Mouse (Mus musculus) forebrain, embryonic 12.5 days (tissue): ENCODE measurements around the gene 1700020D05Rik. TPM values are rescaled to one million over a fixed set of nuclear protein-coding genes. Genes with fewer than 3 reads are reported as not detected.

Source experiments
- ATAC-seq: fragments of 200-750 bp; cut with Nextera tagmentation; 2 replicates; pipeline ENCODE4 v1.8.0; 2017; ENCODE audit warnings: moderate TSS enrichment; ENCODE audit not compliant: low FRiP score
- H3K27ac ChIP-seq: fragments of 300-500 bp; sonication (generic); 2 replicates; pipeline ENCODE4 v1.5.1; 2016; ENCODE audit warnings: mild to moderate bottlenecking
- H3K27me3 ChIP-seq: fragments of 300-500 bp; sonication (generic); 2 replicates; pipeline ENCODE4 v1.6.1; 2016; ENCODE audit warnings: mild to moderate bottlenecking
- H3K36me3 ChIP-seq: fragments of 300-500 bp; sonication (generic); replicated peaks from 2 replicates; pipeline ENCODE4 v1.6.1; 2016; ENCODE audit warnings: mild to moderate bottlenecking
- H3K4me1 ChIP-seq: fragments of 300-500 bp; sonication (generic); 2 replicates; pipeline ENCODE4 v1.6.1; 2016
- H3K4me2 ChIP-seq: fragments of 300-500 bp; sonication (generic); 2 replicates; pipeline ENCODE4 v1.6.1; 2016; ENCODE audit warnings: mild to moderate bottlenecking, moderate library complexity
- H3K4me3 ChIP-seq: fragments of 300-500 bp; sonication (generic); replicated peaks from 2 replicates; pipeline ENCODE4 v1.5.1; 2016; ENCODE audit warnings: mild to moderate bottlenecking
- H3K9ac ChIP-seq: fragments of 300-500 bp; sonication (generic); 2 replicates; pipeline ENCODE4 v1.6.1; 2016; ENCODE audit warnings: mild to moderate bottlenecking
- H3K9me3 ChIP-seq: fragments of 300-500 bp; sonication (generic); 2 replicates; pipeline ENCODE4 v1.6.1; 2016
- WGBS: fragments of 180-500 bp; shearing (Covaris S2); methylation state at CpG from one replicate; pipeline ENCODE4 v1.1.7; 2016; 5-methylcytosine and 5-hydroxymethylcytosine counted together
- polyA plus RNA-seq: library from polyadenylated mRNA; unstranded; fragments of >200 nt; fragmentation: Nextera tagmentation; extraction: Ambion mirVana; gene quantifications from 2 replicates; pipeline ENCODE4 v1.2.1, GENCODE M21; 2016

1700020D05Rik gene
- polyA plus RNA-seq, 1 experiment from 2014 or later: 0.26 TPM

DNA sequence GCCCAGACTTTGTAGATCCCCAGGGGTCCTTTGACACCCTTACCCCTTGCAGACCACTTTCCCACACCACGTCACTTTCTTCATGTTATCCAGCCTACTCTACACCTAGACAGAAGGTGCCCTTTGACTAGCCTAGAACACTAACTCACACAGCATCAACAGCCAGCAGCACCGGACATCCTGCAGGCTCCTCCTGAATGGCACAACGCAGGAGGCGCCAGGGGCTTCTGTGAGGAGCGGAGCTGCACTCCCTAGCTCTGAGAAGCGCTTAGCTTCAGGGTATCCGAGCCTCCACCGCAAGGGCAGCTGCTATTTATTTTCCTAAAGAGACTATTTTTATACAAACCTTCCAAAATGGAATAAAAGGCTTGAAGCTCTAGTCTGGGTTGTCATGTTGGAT, 48.0 kb downstream of the 1700020D05Rik start:
- ATAC-seq: no peak
- 66% methylated on average over 8 of the region's 8 CpGs for WGBS
- Histone ChIP-seq H3K27me3 (peaks cover 32% of the 10 kb centered on the region), H3K27ac (no peak overlapping the region), H3K4me3 (peak overlapping the region; percentile 77), H3K9ac (no peak overlapping the region; the same call in 1 of the 2 replicates), H3K36me3 (peaks cover 11% of the 10 kb centered on the region; the same call in 1 of the 2 replicates), H3K4me1 (peaks cover 34% of the 10 kb centered on the region), H3K4me2 (peak overlapping the region; percentile 100), H3K9me3 (no peaks in the 10 kb centered on the region)

DNA sequence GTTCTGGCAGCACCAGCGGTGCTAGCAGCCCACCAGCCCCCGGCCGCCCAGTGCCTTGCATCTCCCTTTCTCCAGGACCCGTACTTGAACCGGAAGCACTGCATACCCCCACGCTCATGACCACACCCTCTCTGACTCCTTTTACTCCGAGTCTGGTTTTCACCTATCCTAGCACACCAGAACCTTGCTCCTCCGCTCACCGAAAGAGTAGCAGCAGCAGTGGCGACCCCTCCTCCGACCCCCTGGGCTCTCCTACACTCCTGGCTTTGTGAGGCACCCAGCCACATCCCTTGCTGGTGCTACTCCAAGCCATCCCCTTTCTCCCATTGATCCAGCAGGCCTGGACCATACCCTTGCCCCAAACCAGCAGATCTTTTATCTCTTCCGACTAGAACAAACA, 48.5 kb downstream of the 1700020D05Rik start:
- Histone ChIP-seq H3K4me1 (peaks cover 34% of the 10 kb centered on the region), H3K27me3 (peaks cover 38% of the 10 kb centered on the region), H3K4me2 (peak overlapping the region; percentile 100; the same call in 1 of the 2 replicates), H3K9ac (no peak overlapping the region), H3K4me3 (no peak overlapping the region), H3K36me3 (peaks cover 11% of the 10 kb centered on the region; the same call in 1 of the 2 replicates), H3K9me3 (no peaks in the 10 kb centered on the region), H3K27ac (no peak overlapping the region)
- WGBS: 86% methylated on average over 12 of the region's 12 CpGs
- ATAC-seq: no peak

Other genes starting within 250 kb of the 1700020D05Rik start
- 29.4 and 30.9 TPM in 2 replicates for gene Pacs1, start 230.7 kb downstream of the 1700020D05Rik start, polyA plus RNA-seq
- 415 and 417 TPM in 2 replicates for gene Sf3b2, start 208.3 kb downstream of the 1700020D05Rik start, polyA plus RNA-seq
- gene Gal3st3, start 205.5 kb downstream of the 1700020D05Rik start, polyA plus RNA-seq: 17.5 and 21.8 TPM in 2 replicates
- not detected in 2 replicates for gene Catsper1, start 168.0 kb downstream of the 1700020D05Rik start, polyA plus RNA-seq
- gene Cst6, start 154.2 kb downstream of the 1700020D05Rik start, polyA plus RNA-seq: 0.66 and 0.67 TPM in 2 replicates
- gene Eif1ad, start 137.0 kb downstream of the 1700020D05Rik start, polyA plus RNA-seq: 75.7 and 78.3 TPM in 2 replicates
- 416 and 423 TPM in 2 replicates for gene Banf1, start 136.6 kb downstream of the 1700020D05Rik start, polyA plus RNA-seq
- 113 and 125 TPM in 2 replicates for gene Sart1, start 115.1 kb downstream of the 1700020D05Rik start, polyA plus RNA-seq
- not detected in 2 replicates for gene Tsga10ip, start 101.3 kb downstream of the 1700020D05Rik start, polyA plus RNA-seq
- gene Drap1, start 78.8 kb downstream of the 1700020D05Rik start, polyA plus RNA-seq: 257 and 260 TPM in 2 replicates
- gene AI837181, start 78.6 kb downstream of the 1700020D05Rik start, polyA plus RNA-seq: 48.3 and 50.8 TPM in 2 replicates
- gene Fosl1, start 56.2 kb downstream of the 1700020D05Rik start, polyA plus RNA-seq: not detected in 2 replicates
- gene Ccdc85b, start 45.9 kb downstream of the 1700020D05Rik start, polyA plus RNA-seq: 8.0 and 9.0 TPM in 2 replicates
- 122 and 128 TPM in 2 replicates for gene Fibp, start 43.2 kb downstream of the 1700020D05Rik start, polyA plus RNA-seq
- 3.1 and 3.7 TPM in 2 replicates for gene Ctsw, start 35.3 kb downstream of the 1700020D05Rik start, polyA plus RNA-seq
- gene Efemp2, start 29.8 kb downstream of the 1700020D05Rik start, polyA plus RNA-seq: 40.2 and 41.9 TPM in 2 replicates
- gene Mus81, start 15.4 kb downstream of the 1700020D05Rik start, polyA plus RNA-seq: 40.6 and 42.7 TPM in 2 replicates
- 3,168 and 3,195 TPM in 2 replicates for gene Cfl1, start 13.3 kb downstream of the 1700020D05Rik start, polyA plus RNA-seq
- gene Snx32, start 6.8 kb upstream of the 1700020D05Rik start, polyA plus RNA-seq: 29.3 and 29.5 TPM in 2 replicates
- gene Ovol1, start 56.9 kb upstream of the 1700020D05Rik start, polyA plus RNA-seq: 0.22 and 0.27 TPM in 2 replicates
- gene Ap5b1, start 64.2 kb upstream of the 1700020D05Rik start, polyA plus RNA-seq: 1.6 TPM in 2 replicates
- gene Rnaseh2c, start 98.1 kb upstream of the 1700020D05Rik start, polyA plus RNA-seq: 162 and 191 TPM in 2 replicates
- gene Kat5, start 106.5 kb upstream of the 1700020D05Rik start, polyA plus RNA-seq: 65.7 and 77.2 TPM in 2 replicates
- gene Rela, start 133.7 kb upstream of the 1700020D05Rik start, polyA plus RNA-seq: 34.1 and 36.9 TPM in 2 replicates
- gene Sipa1, start 159.9 kb upstream of the 1700020D05Rik start, polyA plus RNA-seq: 16.3 and 16.8 TPM in 2 replicates
- gene Map3k11, start 185.0 kb upstream of the 1700020D05Rik start, polyA plus RNA-seq: 19.2 and 22.2 TPM in 2 replicates
- gene Pcnx3, start 185.1 kb upstream of the 1700020D05Rik start, polyA plus RNA-seq: 32.4 and 35.1 TPM in 2 replicates
- 0.29 TPM in 1 of 2 replicates, not detected in the other for gene Kcnk7, start 200.6 kb upstream of the 1700020D05Rik start, polyA plus RNA-seq
- 6.1 and 6.7 TPM in 2 replicates for gene Ehbp1l1, start 222.5 kb upstream of the 1700020D05Rik start, polyA plus RNA-seq
- gene Fam89b, start 225.9 kb upstream of the 1700020D05Rik start, polyA plus RNA-seq: 170 and 172 TPM in 2 replicates
- 10.0 and 12.0 TPM in 2 replicates for gene Ltbp3, start 237.1 kb upstream of the 1700020D05Rik start, polyA plus RNA-seq